Mouse (Mus musculus) small intestine, adult 2 months (tissue): ENCODE data around the gene C530008M17Rik. TPM values are rescaled to one million over a fixed set of nuclear protein-coding genes. Genes with fewer than 3 reads are reported as not detected.

ENCODE experiments used
- H3K27ac ChIP-seq: fragments of 200-500 bp; 2 replicates; pipeline ENCODE4 v1.5.1; 2012; ENCODE audit warnings: low read depth, low read length, control low read depth, inconsistent platforms; ENCODE audit not compliant: insufficient read depth
- H3K27me3 ChIP-seq: fragments of 200-500 bp; 2 replicates; pipeline ENCODE4 v1.6.1; 2012; ENCODE audit warnings: mild to moderate bottlenecking, moderate library complexity, low read length, inconsistent platforms; ENCODE audit not compliant: control insufficient read depth, insufficient read depth
- H3K36me3 ChIP-seq: fragments of 200-500 bp; 2 replicates; pipeline ENCODE4 v1.6.1; 2012; ENCODE audit warnings: mild to moderate bottlenecking, low read length, control low read depth, inconsistent platforms; ENCODE audit not compliant: control insufficient read depth, insufficient read depth
- H3K4me1 ChIP-seq: fragments of 200-500 bp; 2 replicates; pipeline ENCODE4 v1.6.1; 2012; ENCODE audit warnings: low read length, inconsistent platforms, mixed read lengths; ENCODE audit not compliant: control insufficient read depth, insufficient read depth, insufficient read length
- H3K4me3 ChIP-seq: fragments of 200-500 bp; 2 replicates; pipeline ENCODE4 v1.5.1; 2012; ENCODE audit warnings: low read depth, mild to moderate bottlenecking, control low read depth, inconsistent platforms, low read length, moderate library complexity
- CTCF ChIP-seq: fragments of 200-500 bp; IDR thresholded peaks from 2 replicates; pipeline ENCODE4 v1.5.1; 2012; ENCODE audit warnings: low read depth, mild to moderate bottlenecking, control low read depth, inconsistent platforms, low read length, moderate library complexity, mixed read lengths; ENCODE audit not compliant: insufficient replicate concordance, insufficient read length; ENCODE audit errors: extremely low read depth
- POLR2A ChIP-seq: fragments of 200-500 bp; IDR thresholded peaks from 2 replicates; pipeline ENCODE4 v1.6.1; 2012; ENCODE audit warnings: low read depth, mild to moderate bottlenecking, control low read depth, inconsistent platforms, low read length, moderate library complexity
- WGBS: fragments of 180-500 bp; shearing (Covaris S2); methylation state at CpG from one replicate; pipeline ENCODE4 v1.1.7; 2018; 5-methylcytosine and 5-hydroxymethylcytosine counted together
- polyA plus RNA-seq: library from polyadenylated mRNA; depleted of rRNA; stranded (reverse); fragments of >200 nt; gene quantifications from 2 replicates; pipeline ENCODE4 v1.2.3, GENCODE M21; 2012

Gene C530008M17Rik
- polyA plus RNA-seq, 1 experiment, result 42.5 TPM

- no peaks in the 10 kb centered on the region; the same call in 1 of the 2 replicates for H3K4me1 ChIP-seq
- no peak for TF ChIP-seq POLR2A
- no peak for TF ChIP-seq CTCF
- no peak overlapping the region for H3K27ac ChIP-seq
- WGBS, result 63% methylated on average over 3 of the region's 3 CpGs
- H3K4me3 ChIP-seq, result no peak overlapping the region
- H3K36me3 ChIP-seq, result no peaks in the 10 kb centered on the region
- no peaks in the 10 kb centered on the region for H3K27me3 ChIP-seq
These were observed 24.6 kb downstream of the C530008M17Rik start for GRCm38 (mm10) chr5:76680959-76681358.

GRCm38 (mm10) chr5:76681895-76682656, 25.8 kb downstream of the C530008M17Rik start:
- Histone ChIP-seq H3K27ac (no peak overlapping the region), H3K4me3 (no peak overlapping the region), H3K4me1 (peaks cover 2% of the 10 kb centered on the region; the same call in 1 of the 2 replicates), H3K36me3 (no peaks in the 10 kb centered on the region), H3K27me3 (no peaks in the 10 kb centered on the region)
- no peak for TF ChIP-seq POLR2A
- no peak for TF ChIP-seq CTCF
- WGBS, result 65% methylated on average over 4 of the region's 4 CpGs

GRCm38 (mm10) chr5:76683455-76683854, 27.1 kb downstream of the C530008M17Rik start:
- Histone ChIP-seq H3K27ac (no peak overlapping the region), H3K4me3 (no peak overlapping the region), H3K4me1 (peaks cover 2% of the 10 kb centered on the region; the same call in 1 of the 2 replicates), H3K27me3 (no peaks in the 10 kb centered on the region), H3K36me3 (no peaks in the 10 kb centered on the region)
- 77% methylated on average over 5 of the region's 5 CpGs for WGBS
- TF ChIP-seq POLR2A, result no peak
- TF ChIP-seq CTCF, result no peak

- H3K27me3 ChIP-seq, result no peaks in the 10 kb centered on the region
- TF ChIP-seq POLR2A (no peak), CTCF (no peak)
- H3K4me3 ChIP-seq, result no peak overlapping the region
- WGBS, result 35% methylated on average over 15 of the region's 15 CpGs
- H3K36me3 ChIP-seq, result no peaks in the 10 kb centered on the region
- no peak overlapping the region for H3K27ac ChIP-seq
- peaks cover 2% of the 10 kb centered on the region; the same call in 1 of the 2 replicates for H3K4me1 ChIP-seq
These were observed 28.6 kb downstream of the C530008M17Rik start for GRCm38 (mm10) chr5:76684658-76685605.

- TF ChIP-seq CTCF, result no peak
- no peak for TF ChIP-seq POLR2A
These were observed 31.8 kb downstream of the C530008M17Rik start for GRCm38 (mm10) chr5:76687961-76688600.

GRCm38 (mm10) chr5:76688643-76689042, 32.3 kb downstream of the C530008M17Rik start:
- TF ChIP-seq CTCF, result no peak
- TF ChIP-seq POLR2A, result no peak
- Histone ChIP-seq H3K4me1 (peaks cover 2% of the 10 kb centered on the region; the same call in 1 of the 2 replicates), H3K27ac (no peak overlapping the region), H3K4me3 (no peak overlapping the region), H3K36me3 (no peaks in the 10 kb centered on the region), H3K27me3 (no peaks in the 10 kb centered on the region)
- WGBS, result 93% methylated on average over 6 of the region's 6 CpGs

More at GRCm38 (mm10) chr5:76687961-76688600, 31.8 kb downstream of the C530008M17Rik start:
- H3K4me1 ChIP-seq, result peaks cover 2% of the 10 kb centered on the region; the same call in 1 of the 2 replicates
- H3K4me3 ChIP-seq, result no peak overlapping the region
- H3K36me3 ChIP-seq, result no peaks in the 10 kb centered on the region
- 89% methylated on average over 10 of the region's 10 CpGs for WGBS
- H3K27me3 ChIP-seq, result no peaks in the 10 kb centered on the region
- no peak overlapping the region for H3K27ac ChIP-seq
